Mouse (Mus musculus) erythroblast, adult 5-6 weeks (primary cell): ENCODE results near the gene Trpm3. TPM values are rescaled to one million over a fixed set of nuclear protein-coding genes. Genes with fewer than 3 reads are reported as not detected.

Experiments
- ATAC-seq: replicated peaks from 2 replicates; pipeline ENCODE4 v1.8.0; 2016; ENCODE audit warnings: moderate number of reproducible peaks, mild to moderate bottlenecking, moderate TSS enrichment, inconsistent platforms; ENCODE audit not compliant: poor library complexity, low FRiP score, severe bottlenecking
- total RNA-seq, 2 experiments: library from RNA; stranded (forward) in 1 of 2; stranded (reverse) in 1 of 2; fragments of 150-400 nt in 1 of 2; fragments of 200-764, 138-1000 nt in 1 of 2; gene quantifications; 2 replicates each; pipeline versions ENCODE4 v1.2.3 to v1.2.4; 2015 to 2017; ENCODE audit warnings: low replicate concordance in 2 of 2

The Trpm3 gene
- total RNA-seq, 2 experiments from 2014 or later, result 0.26 TPM; not detected in 1

DNA sequence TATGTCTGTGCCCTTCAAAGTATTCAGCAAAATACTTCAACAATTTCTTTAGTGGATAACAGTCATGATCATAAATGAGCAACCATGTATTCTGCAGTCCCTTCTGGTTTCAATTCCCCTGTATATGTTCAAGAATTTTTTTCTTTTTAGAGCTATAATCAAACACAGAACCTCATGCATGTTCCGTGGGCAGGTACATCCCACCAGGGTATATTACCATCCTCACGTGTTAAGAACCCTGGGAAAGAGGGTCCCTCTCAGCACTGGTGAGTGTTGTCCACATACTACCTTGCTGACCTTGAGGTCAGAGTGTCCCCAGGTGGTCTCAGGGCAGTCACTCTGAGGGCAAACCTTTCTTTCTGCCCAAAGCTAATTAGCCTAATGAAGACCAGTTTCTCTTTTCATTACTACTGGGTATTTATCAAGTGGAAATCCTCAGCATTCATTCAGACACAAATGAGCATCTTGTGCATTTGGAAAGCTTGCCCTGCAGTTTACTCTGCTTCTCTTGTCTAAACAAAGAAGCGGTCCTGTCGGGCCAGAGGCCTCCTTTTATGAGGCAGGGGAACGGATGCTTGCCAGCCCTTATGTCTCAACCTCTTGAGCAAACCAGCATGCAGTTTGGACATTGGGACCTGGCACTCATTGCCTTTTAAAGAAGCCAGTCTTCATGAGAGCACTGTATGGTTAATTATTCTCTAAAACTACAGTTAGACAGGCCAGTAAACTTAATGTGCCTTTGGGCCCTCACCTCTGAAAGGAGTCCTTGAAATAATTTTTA is 562.2 kb downstream of the Trpm3 start:
- ATAC-seq, result no peak

DNA sequence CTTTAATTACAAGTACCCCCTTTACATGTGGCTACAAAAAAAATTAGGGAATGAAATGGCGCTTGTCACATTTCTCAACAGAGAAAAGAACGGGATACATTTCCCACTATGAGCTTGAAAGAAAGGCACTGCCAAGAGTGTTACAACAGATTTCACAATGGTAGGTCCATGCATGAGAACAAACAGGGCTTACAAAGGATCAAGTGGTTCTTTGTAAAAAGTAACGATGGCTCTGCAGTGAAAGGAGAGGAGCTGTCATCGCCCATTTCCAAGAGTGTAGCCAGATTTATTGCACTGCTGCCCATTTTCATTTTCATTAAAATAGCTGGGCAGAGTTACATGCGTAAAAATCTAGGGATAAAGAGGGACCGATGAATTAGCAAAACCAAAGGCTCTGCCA is 565.0 kb downstream of the Trpm3 start:
- ATAC-seq, result no peak

DNA sequence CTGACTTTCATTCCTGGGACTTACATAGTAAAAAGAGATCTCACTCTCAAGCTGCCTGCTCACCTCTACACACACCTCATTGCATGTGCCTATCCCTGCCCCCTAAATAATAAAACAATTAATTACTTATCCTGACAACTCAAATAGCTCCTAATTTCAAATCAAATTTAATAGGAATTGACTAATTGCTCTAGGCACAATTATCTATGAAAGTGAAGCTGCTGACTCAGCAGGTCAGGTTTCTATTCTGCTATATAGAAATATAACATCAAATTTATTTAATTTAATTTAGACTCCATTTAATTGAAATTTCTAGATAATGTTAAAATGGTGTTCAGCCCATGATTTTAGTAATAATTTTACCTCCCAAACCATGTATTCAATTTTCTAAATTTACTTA is 566.6 kb downstream of the Trpm3 start:
- ATAC-seq, result no peak

DNA sequence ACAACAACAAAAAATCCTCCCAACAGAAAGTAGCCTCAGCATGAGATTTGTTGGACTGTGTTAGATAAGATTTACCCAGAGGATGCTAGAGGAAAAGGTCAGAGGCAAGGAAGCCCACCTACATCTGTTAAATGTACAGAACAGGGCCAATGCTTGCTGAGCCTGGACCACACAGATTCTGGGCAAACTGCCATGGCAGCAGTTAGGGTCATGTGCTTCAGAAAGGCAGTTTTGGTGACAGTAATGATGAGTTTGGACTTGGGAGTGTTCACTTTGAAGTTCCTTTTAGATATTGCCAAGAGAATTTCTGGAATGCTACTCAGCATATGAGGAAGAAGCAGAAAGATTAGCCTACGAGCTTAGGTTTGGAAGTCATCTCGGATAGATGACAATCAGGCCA is 580.2 kb downstream of the Trpm3 start:
- no peak for ATAC-seq

DNA sequence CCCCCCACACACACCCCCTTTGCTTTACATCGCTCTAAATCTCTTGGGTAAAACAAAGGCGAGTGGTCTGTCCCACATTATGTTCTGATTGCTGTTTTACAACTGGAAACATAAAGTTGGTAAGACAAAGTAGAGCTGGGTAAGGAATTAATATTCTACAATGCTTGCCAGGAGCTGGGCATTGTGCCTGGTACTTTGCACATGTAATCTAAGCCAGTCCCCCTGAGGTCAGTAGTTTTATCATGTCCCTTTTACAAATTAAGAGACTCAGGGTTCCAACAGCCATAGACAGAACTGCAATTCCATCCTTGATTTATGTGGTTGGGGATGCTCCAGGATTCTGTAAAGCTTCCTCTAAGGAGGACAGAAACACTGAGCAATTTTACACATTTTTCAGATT is 591.0 kb downstream of the Trpm3 start:
- no peak for ATAC-seq

DNA sequence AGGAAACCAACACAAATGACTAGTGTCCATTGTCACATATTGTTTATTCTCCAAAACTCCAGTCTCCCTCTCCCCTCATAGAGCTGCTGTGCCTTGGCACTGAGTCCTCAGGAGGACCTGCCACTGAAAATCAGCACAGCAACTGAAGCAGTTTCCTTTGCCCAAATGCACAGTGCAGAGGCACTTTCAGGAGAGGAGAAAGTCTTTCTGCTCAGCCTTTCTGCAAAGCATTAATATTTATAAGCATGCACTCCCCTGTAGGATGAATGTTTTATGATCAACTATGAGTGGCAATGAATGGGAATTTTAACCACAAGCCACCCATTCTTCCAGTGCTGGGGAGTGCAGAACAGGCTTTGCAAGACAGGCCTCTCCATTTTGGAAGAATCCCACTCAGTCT is 592.1 kb downstream of the Trpm3 start:
- no peak for ATAC-seq

DNA sequence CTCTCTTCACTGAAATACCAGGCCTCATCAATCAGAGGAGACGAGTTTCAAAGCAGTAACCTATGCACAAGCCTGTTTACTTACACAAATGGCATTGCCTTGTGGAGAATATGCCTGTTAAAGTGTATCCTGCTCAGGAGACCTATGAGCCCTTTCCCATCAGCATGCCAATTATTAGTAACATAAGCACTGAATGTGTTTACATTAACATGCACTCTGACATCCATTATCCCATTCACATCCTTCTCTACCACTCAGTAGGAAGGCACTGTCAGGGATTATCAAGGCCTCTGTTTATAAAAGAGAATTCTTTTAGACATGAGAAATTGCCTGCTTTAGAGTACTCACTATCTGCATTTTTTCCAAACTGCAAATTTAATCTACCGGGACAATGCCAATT is 598.0 kb downstream of the Trpm3 start:
- no peak for ATAC-seq

- ATAC-seq, result no peak
Observed at GRCm38 (mm10) chr19:22739240-22739639, 600.4 kb downstream of the Trpm3 start.

DNA sequence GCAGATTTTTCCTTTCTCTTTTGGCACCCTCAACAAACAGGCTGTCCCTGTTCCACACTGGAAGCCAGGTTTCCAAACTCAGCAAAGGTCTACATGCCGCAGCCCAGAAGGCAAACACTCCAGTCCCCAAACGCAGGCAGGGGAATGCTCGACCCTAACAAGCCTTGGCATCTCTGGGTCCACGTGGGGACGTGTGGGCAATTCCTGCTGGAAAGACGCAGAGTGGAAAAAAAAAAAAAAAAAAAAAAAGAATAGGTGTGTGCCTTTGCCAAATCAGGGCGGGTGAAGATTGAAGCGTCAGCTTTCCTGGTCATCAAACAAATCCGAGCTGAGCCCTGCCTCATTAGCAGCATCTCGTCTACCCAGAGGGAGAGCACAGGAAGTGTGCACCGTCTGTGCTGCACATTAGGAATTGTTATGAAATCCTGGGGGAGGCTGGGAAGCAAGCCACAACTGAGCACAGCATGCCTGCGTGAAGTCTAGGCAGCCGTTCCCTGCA is 614.5 kb downstream of the Trpm3 start:
- no peak for ATAC-seq

DNA sequence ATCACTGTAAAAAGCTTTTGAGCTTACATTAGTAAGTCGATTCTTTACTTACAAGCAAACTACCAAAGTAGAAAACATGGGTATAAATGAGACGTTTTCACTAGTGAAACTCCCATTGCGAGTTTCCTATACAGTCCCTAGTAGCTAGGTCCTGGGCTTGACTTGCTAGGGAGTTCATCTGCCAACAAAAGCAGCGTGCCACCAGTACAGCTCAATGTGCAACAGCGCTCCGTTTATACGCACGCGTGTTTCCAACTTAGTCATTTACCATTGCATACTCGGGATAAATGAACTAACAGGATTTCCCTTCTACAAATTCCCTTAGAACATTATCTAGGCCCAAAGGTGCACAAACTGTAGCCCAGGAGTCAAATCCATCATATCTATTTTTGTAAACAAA is 615.2 kb downstream of the Trpm3 start:
- ATAC-seq, result no peak

DNA sequence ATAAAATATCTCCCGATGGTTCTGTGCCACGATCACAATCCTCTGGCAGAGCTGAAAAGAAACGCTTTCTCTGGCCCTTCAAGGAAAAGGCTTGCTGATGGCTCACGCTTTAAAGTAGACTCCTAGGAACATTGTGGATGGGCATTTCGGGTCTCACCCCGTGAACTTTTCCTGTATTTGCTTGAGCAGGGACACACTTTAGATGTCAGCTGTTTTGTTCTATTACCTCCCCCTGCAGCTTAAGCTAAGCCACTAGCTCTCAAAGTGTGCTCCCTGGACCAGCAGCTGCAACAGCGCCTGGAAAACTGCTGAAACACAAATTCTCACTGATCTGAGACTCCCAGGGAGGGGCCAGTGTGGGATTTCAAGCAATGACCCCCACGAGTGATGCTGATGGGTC is 615.7 kb downstream of the Trpm3 start:
- no peak for ATAC-seq

- no peak for ATAC-seq
Observed at GRCm38 (mm10) chr19:22758496-22758895, 619.6 kb downstream of the Trpm3 start.

DNA sequence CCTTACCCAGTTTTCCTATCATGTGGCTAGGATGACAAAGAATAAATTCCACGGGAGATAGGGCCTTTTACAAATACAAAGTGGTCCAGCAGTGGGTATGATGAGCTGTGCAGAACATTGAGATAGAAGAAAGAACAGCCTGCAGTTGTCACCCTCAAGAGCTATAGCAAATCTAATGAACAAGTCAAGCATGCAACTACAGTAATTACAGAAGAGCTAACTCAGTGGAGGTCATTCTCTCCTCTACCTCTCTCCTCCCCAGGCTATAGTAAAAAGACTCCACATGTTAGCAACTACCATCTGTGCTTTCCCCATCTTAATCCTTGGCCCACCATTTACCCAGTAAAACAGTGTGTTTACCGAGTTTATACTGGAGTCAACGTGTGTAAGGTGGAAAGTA is 629.4 kb downstream of the Trpm3 start:
- no peak for ATAC-seq

- no peak for ATAC-seq
Observed at GRCm38 (mm10) chr19:22775191-22775695, 636.4 kb downstream of the Trpm3 start.

DNA sequence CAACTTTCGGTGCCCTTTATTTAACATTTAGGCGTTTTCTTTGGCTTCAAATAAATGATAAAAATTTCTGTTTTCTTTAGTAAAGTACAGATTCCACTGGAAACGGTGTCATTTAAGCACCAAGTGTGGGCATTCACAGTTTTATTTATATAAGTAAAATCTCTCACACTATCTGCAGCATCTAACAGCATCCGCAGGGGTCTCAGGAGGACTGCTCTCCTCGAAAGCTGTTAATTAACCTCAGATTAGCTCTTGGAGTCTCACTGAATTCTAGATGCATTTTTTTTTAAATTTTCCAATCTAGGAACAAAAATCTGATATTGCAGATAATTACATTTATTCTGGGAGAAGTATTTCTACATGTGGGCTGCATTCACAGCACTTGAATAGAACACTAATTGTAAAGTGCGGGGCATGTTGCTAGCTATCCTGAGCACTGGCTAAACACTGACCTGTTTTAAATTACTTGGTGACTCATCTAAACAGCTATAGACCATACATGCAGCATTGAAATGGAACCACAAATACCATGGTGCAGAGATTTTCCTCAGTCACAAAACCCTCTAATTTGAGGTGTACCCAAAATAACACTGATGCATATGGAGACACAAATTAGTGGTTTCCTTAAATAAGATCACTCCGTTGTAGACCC is 641.5 kb downstream of the Trpm3 start:
- ATAC-seq, result no peak

GRCm38 (mm10) chr19:22781579-22781978 is 642.7 kb downstream of the Trpm3 start:
- ATAC-seq, result no peak

- ATAC-seq, result no peak
Observed at GRCm38 (mm10) chr19:22783745-22784144, 644.9 kb downstream of the Trpm3 start.

DNA sequence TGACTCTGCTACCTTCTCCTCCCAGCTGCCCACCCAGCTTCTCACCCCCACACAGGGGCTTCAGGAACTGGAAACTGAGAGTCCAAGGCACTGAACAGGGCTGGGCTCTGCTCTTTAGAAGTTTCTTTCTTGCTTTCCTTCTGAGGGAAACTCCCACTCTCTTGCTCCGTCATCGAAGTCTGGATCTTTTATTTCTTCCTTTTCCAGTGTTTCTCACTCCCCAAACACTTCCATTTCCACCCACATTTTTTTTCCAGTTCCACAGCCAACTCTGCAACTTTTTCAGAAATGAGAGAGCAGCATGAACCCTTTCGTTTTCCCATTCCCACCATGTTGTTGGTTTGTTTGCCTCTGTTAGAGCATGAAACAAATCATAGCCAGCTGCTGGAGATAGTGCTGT is 650.9 kb downstream of the Trpm3 start:
- ATAC-seq, result no peak

DNA sequence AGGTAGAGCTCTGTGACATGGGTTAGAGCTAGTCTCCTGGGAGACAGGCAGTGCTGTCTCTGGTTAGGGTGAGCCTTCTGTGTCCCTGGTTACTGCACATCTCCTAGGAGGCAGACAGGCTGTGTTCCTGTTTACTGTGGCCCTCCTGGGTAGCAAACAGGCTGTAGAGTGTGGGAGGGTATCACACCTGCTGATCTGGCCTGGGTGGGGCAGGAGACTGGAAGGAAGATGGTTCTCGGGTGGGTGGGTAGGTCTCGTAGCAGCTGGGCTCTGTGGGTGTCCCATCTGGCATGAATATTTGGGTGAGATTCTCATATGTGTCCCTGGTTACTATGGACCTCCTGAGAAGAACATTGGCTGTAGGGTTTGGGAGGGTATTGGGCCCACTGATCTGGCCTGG is 658.1 kb downstream of the Trpm3 start:
- no peak for ATAC-seq

DNA sequence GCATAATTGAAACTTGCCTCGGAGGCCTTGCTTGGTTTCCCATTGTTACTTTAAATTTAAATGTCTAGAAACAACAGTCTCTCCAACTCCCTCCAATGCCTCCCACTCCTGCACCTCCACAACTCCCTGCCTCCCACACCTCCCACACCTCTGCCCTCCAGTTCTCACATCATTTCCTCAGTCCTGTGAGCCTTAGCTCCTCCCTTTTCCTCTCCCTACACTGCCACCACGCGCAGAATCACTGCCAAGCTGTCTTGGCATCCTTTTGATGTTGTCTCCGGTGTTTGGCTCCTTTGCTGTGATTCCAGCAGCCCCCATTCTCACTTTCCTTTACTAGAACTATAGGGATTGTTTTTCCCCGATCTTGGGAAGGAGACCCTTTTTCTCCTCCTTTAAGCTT is 661.6 kb downstream of the Trpm3 start:
- no peak for ATAC-seq

DNA sequence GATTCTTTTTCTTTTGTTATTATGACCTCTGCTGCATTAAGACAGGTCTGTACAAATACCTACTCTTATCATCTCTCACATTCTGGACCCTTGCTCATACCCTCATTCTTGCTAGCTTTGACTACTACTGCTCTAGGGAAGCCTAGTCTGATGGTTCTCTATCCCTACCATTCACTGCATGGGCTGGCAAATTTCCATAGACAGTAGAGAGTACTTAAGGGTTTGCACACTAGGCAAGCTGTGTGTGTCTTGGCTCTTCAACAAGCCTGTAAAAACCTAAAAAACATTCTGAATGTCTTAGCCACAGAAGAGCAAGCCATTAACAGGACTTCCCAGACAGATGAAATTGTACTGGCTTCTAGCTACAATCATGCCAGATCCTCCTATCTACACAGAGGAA is 664.5 kb downstream of the Trpm3 start:
- ATAC-seq, result no peak
